Mouse (Mus musculus) limb, embryonic 14.5 days (tissue): Measurements from ENCODE around the gene Gm3727. TPM values are rescaled to one million over a fixed set of nuclear protein-coding genes. Genes with fewer than 3 reads are reported as not detected.
"Not testable (repeated sequence)": the region's sequence is repeated elsewhere in the genome, so short reads cannot be mapped to it uniquely, and the experiment has no call there.

Experiments used
- ATAC-seq: fragments of 200-750 bp; cut with Nextera tagmentation; 2 replicates; pipeline ENCODE4 v1.8.0; 2017; ENCODE audit warnings: low read depth, moderate number of reproducible peaks, moderate TSS enrichment; ENCODE audit not compliant: low FRiP score
- DNase-seq: peaks from one replicate; pipeline ENCODE4 v3.0.0-alpha.2; 2015; ENCODE audit warnings: low spot score
- H3K27ac ChIP-seq: fragments of 300-500 bp; sonication (generic); replicated peaks from 2 replicates; pipeline ENCODE4 v1.5.1; 2014; ENCODE audit warnings: low read depth, mild to moderate bottlenecking, low read length, moderate library complexity, mixed read lengths
- H3K27me3 ChIP-seq: fragments of 300-500 bp; sonication (generic); 2 replicates; pipeline ENCODE4 v1.6.1; 2014; ENCODE audit warnings: low read length, mixed read lengths; ENCODE audit not compliant: control insufficient read depth, insufficient read depth
- H3K36me3 ChIP-seq: fragments of 300-500 bp; sonication (generic); 2 replicates; pipeline ENCODE4 v1.6.1; 2014; ENCODE audit warnings: mild to moderate bottlenecking, low read length, moderate library complexity, mixed read lengths; ENCODE audit not compliant: control insufficient read depth, insufficient read depth
- H3K4me1 ChIP-seq: fragments of 300-500 bp; sonication (generic); 2 replicates; pipeline ENCODE4 v1.6.1; 2014; ENCODE audit warnings: antibody characterized with exemption, low read length, mixed read lengths; ENCODE audit not compliant: control insufficient read depth, insufficient read depth
- H3K4me2 ChIP-seq: fragments of 300-500 bp; sonication (generic); replicated peaks from 2 replicates; pipeline ENCODE4 v1.6.1; 2014; ENCODE audit warnings: low read depth, mild to moderate bottlenecking, low read length, moderate library complexity; ENCODE audit not compliant: severe bottlenecking
- H3K4me3 ChIP-seq: fragments of 300-500 bp; sonication (generic); replicated peaks from 2 replicates; pipeline ENCODE4 v1.5.1; 2014; ENCODE audit warnings: low read length
- H3K9ac ChIP-seq: fragments of 300-500 bp; sonication (generic); 2 replicates; pipeline ENCODE4 v1.6.1; 2014; ENCODE audit warnings: mild to moderate bottlenecking, low read depth, low read length, moderate library complexity; ENCODE audit not compliant: severe bottlenecking
- H3K9me3 ChIP-seq: fragments of 300-500 bp; sonication (generic); 2 replicates; pipeline ENCODE4 v1.6.1; 2016; ENCODE audit warnings: low read length; ENCODE audit not compliant: control insufficient read depth
- WGBS: fragments of 180-500 bp; shearing (Covaris S2); extraction: QIAGEN DNeasy Blood & Tissue Kit; methylation state at CpG from one replicate; pipeline ENCODE4 v1.1.7; 2014; 5-methylcytosine and 5-hydroxymethylcytosine counted together
- polyA plus RNA-seq, 2 experiments: library from polyadenylated mRNA; depleted of rRNA in 1 of 2; stranded (reverse) in 1 of 2; unstranded in 1 of 2; fragments of >200 nt; fragmentation: Nextera tagmentation in 1 of 2; extraction: Ambion mirVana in 1 of 2; gene quantifications; 2 replicates each; pipeline versions ENCODE4 v1.2.1 to v1.2.3; 2012 to 2014

Gm3727 gene
- polyA plus RNA-seq (2012; rRNA removed) (not detected in 2 replicates), polyA plus RNA-seq (2014; fragmentation: Nextera tagmentation; extraction: Ambion mirVana) (not detected in 2 replicates)

DNA sequence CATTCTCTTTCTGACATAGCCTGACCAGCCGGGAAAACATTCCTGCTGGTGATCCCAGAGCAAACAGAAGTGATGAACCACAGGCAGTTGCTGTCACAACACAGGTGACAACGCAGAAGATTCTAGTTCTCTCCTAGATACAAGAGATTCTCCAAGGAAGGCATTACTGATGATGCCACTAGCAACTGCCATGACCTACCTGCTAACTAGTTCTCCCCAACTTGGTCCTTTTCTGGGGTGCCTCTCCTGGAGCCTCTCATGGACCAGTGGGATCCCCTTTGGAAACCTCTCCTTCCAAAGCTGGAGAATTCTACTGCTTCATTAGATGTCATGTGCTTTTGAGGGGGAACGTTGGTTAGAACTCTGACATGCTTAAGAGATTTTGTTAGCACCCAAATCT is at the start of gene Gm3727:
TSS of gene Gm3727 (minus strand) at position 101 of the 400 bp plus-strand sequence.
- H3K4me3 ChIP-seq, H3K9me3 ChIP-seq, H3K4me2 ChIP-seq, H3K9ac ChIP-seq, H3K36me3 ChIP-seq, H3K27ac ChIP-seq, H3K4me1 ChIP-seq, DNase-seq, H3K27me3 ChIP-seq, ATAC-seq: not testable (repeated sequence)
- 83% methylated on average over 3 of the region's 3 CpGs for WGBS

DNA sequence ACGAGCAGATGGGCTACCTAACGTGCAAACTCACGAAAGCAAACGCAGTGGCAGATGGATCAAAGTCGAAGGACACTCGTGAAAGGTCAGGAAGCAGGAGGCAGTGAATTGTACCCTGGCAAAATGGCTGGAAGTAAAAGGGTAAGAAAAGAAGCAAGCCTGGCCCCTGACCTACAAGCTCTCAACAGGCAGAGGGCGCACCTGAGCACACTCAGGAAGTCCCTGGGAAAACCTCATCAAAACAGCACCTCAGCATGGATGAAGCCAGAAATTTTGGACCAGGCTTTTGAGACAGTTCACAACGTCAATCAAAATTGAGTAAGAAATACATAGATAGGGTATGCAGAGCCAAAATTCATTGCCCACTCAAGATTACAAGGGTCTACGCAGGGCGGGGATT is 21.0 kb downstream of the Gm3727 start:
- not testable (repeated sequence) for H3K4me2 ChIP-seq, ATAC-seq, H3K4me1 ChIP-seq, H3K9ac ChIP-seq, H3K36me3 ChIP-seq, H3K9me3 ChIP-seq, H3K27ac ChIP-seq, H3K4me3 ChIP-seq, H3K27me3 ChIP-seq
- DNase-seq = peak; percentile 2
- WGBS = 2% methylated on average over 7 of the region's 10 CpGs

Other genes with a start within 250 kb of the Gm3727 start
- 2.4 and 2.6 TPM in 2 replicates for gene Gm10406, start 237.3 kb downstream of the Gm3727 start, polyA plus RNA-seq (2012; rRNA removed)
- gene Gm10406, start 237.3 kb downstream of the Gm3727 start, polyA plus RNA-seq (2014; fragmentation: Nextera tagmentation; extraction: Ambion mirVana) = 0.58 and 1.4 TPM in 2 replicates
- not detected in 2 replicates for gene Gm3685, start 219.7 kb downstream of the Gm3727 start, polyA plus RNA-seq (2012; rRNA removed)
- gene Gm3685, start 219.7 kb downstream of the Gm3727 start, polyA plus RNA-seq (2014; fragmentation: Nextera tagmentation; extraction: Ambion mirVana) = not detected in 2 replicates
- 3.6 and 3.8 TPM in 2 replicates for gene Gm3696, start 164.1 kb downstream of the Gm3727 start, polyA plus RNA-seq (2012; rRNA removed)
- 1.6 and 1.8 TPM in 2 replicates for gene Gm3696, start 164.1 kb downstream of the Gm3727 start, polyA plus RNA-seq (2014; fragmentation: Nextera tagmentation; extraction: Ambion mirVana)
- gene Gm6676, start 139.3 kb downstream of the Gm3727 start, polyA plus RNA-seq (2012; rRNA removed) = not detected in 2 replicates
- not detected in 2 replicates for gene Gm6676, start 139.3 kb downstream of the Gm3727 start, polyA plus RNA-seq (2014; fragmentation: Nextera tagmentation; extraction: Ambion mirVana)
- 5.8 and 6.3 TPM in 2 replicates for gene Gm3512, start 90.2 kb downstream of the Gm3727 start, polyA plus RNA-seq (2012; rRNA removed)
- gene Gm3512, start 90.2 kb downstream of the Gm3727 start, polyA plus RNA-seq (2014; fragmentation: Nextera tagmentation; extraction: Ambion mirVana) = 4.8 and 4.9 TPM in 2 replicates
- not detected in 2 replicates for gene Gm16434, start 70.2 kb downstream of the Gm3727 start, polyA plus RNA-seq (2012; rRNA removed)
- gene Gm16434, start 70.2 kb downstream of the Gm3727 start, polyA plus RNA-seq (2014; fragmentation: Nextera tagmentation; extraction: Ambion mirVana) = not detected in 2 replicates
- 1.4 and 1.6 TPM in 2 replicates for gene Gm3739, start 50.3 kb upstream of the Gm3727 start, polyA plus RNA-seq (2012; rRNA removed)
- 0.51 and 0.85 TPM in 2 replicates for gene Gm3739, start 50.3 kb upstream of the Gm3727 start, polyA plus RNA-seq (2014; fragmentation: Nextera tagmentation; extraction: Ambion mirVana)
- not detected in 2 replicates for gene Gm5797, start 67.7 kb upstream of the Gm3727 start, polyA plus RNA-seq (2012; rRNA removed)
- not detected in 2 replicates for gene Gm5797, start 67.7 kb upstream of the Gm3727 start, polyA plus RNA-seq (2014; fragmentation: Nextera tagmentation; extraction: Ambion mirVana)
- not detected in 2 replicates for gene Gm8374, start 100.4 kb upstream of the Gm3727 start, polyA plus RNA-seq (2012; rRNA removed)
- gene Gm8374, start 100.4 kb upstream of the Gm3727 start, polyA plus RNA-seq (2014; fragmentation: Nextera tagmentation; extraction: Ambion mirVana) = not detected in 2 replicates
- not detected in 2 replicates for gene Gm3755, start 186.2 kb upstream of the Gm3727 start, polyA plus RNA-seq (2012; rRNA removed)
- not detected in 2 replicates for gene Gm3755, start 186.2 kb upstream of the Gm3727 start, polyA plus RNA-seq (2014; fragmentation: Nextera tagmentation; extraction: Ambion mirVana)
- gene Gm3752, start 219.0 kb upstream of the Gm3727 start, polyA plus RNA-seq (2012; rRNA removed) = 0.86 and 1.4 TPM in 2 replicates
- 0.21 and 0.94 TPM in 2 replicates for gene Gm3752, start 219.0 kb upstream of the Gm3727 start, polyA plus RNA-seq (2014; fragmentation: Nextera tagmentation; extraction: Ambion mirVana)